Mouse (Mus musculus) embryonic facial prominence, embryonic 14.5 days (tissue): Measurements from ENCODE around the gene Myo5c. TPM values are rescaled to one million over a fixed set of nuclear protein-coding genes. Genes with fewer than 3 reads are reported as not detected.
"Not testable (repeated sequence)": the region's sequence is repeated elsewhere in the genome, so short reads cannot be mapped to it uniquely, and the experiment has no call there.

Experiments used
- ATAC-seq: fragments of 200-750 bp; cut with Nextera tagmentation; 2 replicates; pipeline ENCODE4 v1.8.0; 2017; ENCODE audit warnings: low read depth, moderate number of reproducible peaks, moderate TSS enrichment
- DNase-seq: peaks from one replicate; pipeline ENCODE4 v3.0.0-alpha.2; 2015; ENCODE audit warnings: low spot score
- H3K27ac ChIP-seq: fragments of 300-500 bp; sonication (generic); replicated peaks from 2 replicates; pipeline ENCODE4 v1.5.1; 2014; ENCODE audit warnings: low read depth, mild to moderate bottlenecking, low read length, moderate library complexity
- H3K27me3 ChIP-seq: fragments of 300-500 bp; sonication (generic); replicated peaks from 2 replicates; pipeline ENCODE4 v1.6.1; 2014; ENCODE audit warnings: low read length; ENCODE audit not compliant: control insufficient read depth, insufficient read depth
- H3K36me3 ChIP-seq: fragments of 300-500 bp; sonication (generic); 2 replicates; pipeline ENCODE4 v1.6.1; 2014; ENCODE audit warnings: low read length, mixed read lengths; ENCODE audit not compliant: control insufficient read depth, insufficient read depth
- H3K4me1 ChIP-seq: fragments of 300-500 bp; sonication (generic); 2 replicates; pipeline ENCODE4 v1.6.1; 2014; ENCODE audit warnings: antibody characterized with exemption, low read length; ENCODE audit not compliant: control insufficient read depth, insufficient read depth
- H3K4me2 ChIP-seq: fragments of 300-500 bp; sonication (generic); 2 replicates; pipeline ENCODE4 v1.6.1; 2014; ENCODE audit warnings: low read depth, mild to moderate bottlenecking, low read length, moderate library complexity, mixed read lengths
- H3K4me3 ChIP-seq: fragments of 300-500 bp; sonication (generic); 2 replicates; pipeline ENCODE4 v1.5.1; 2014; ENCODE audit warnings: low read depth, mild to moderate bottlenecking, low read length
- H3K9ac ChIP-seq: fragments of 300-500 bp; sonication (generic); 2 replicates; pipeline ENCODE4 v1.6.1; 2014; ENCODE audit warnings: low read depth, mild to moderate bottlenecking, low read length, moderate library complexity, mixed read lengths
- H3K9me3 ChIP-seq: fragments of 300-500 bp; sonication (generic); 2 replicates; pipeline ENCODE4 v1.6.1; 2016; ENCODE audit warnings: low read length; ENCODE audit not compliant: control insufficient read depth
- WGBS: fragments of 180-500 bp; shearing (Covaris S2); extraction: QIAGEN DNeasy Blood & Tissue Kit; methylation state at CpG from one replicate; pipeline ENCODE4 v1.1.7; 2014; 5-methylcytosine and 5-hydroxymethylcytosine counted together
- polyA plus RNA-seq: library from polyadenylated mRNA; unstranded; fragments of >200 nt; fragmentation: Nextera tagmentation; extraction: Ambion mirVana; gene quantifications from 2 replicates; pipeline ENCODE4 v1.2.1, GENCODE M21; 2014

The Myo5c gene
- polyA plus RNA-seq, 1 experiment from 2014 or later, result 3.4 TPM

- Histone ChIP-seq H3K9ac (no peak overlapping the region), H3K4me3 (no peak overlapping the region), H3K27ac (no peak overlapping the region), H3K27me3 (no peaks in the 10 kb centered on the region), H3K9me3 (no peaks in the 10 kb centered on the region), H3K4me1 (no peaks in the 10 kb centered on the region; the same call in 1 of the 2 replicates), H3K36me3 (no peaks in the 10 kb centered on the region), H3K4me2 (no peak overlapping the region)
- ATAC-seq (no peak), DNase-seq (no peak)
Observed at GRCm38 (mm10) chr9:75248874-75249273, 17.1 kb downstream of the Myo5c start.

GRCm38 (mm10) chr9:75253158-75253557 lies 21.3 kb downstream of the Myo5c start:
- H3K4me2 ChIP-seq, H3K4me1 ChIP-seq, ATAC-seq, H3K27ac ChIP-seq, H3K36me3 ChIP-seq, H3K9me3 ChIP-seq, H3K27me3 ChIP-seq, H3K4me3 ChIP-seq, H3K9ac ChIP-seq, DNase-seq: not testable (repeated sequence)
- WGBS, result 62% methylated on average over 6 of the region's 6 CpGs

- H3K9me3 ChIP-seq, result no peaks in the 10 kb centered on the region
- no peak overlapping the region for H3K4me2 ChIP-seq
- no peak for ATAC-seq
- H3K4me1 ChIP-seq, result no peaks in the 10 kb centered on the region; the same call in 1 of the 2 replicates
- no peaks in the 10 kb centered on the region for H3K27me3 ChIP-seq
- H3K27ac ChIP-seq, result peak overlapping the region; percentile 21; the same call in 1 of the 2 replicates
- 47% methylated on average over 3 of the region's 3 CpGs for WGBS
- H3K9ac ChIP-seq, result no peak overlapping the region
- DNase-seq, result no peak
- H3K36me3 ChIP-seq, result no peaks in the 10 kb centered on the region
- H3K4me3 ChIP-seq, result no peak overlapping the region
Observed at GRCm38 (mm10) chr9:75253766-75254165, 21.9 kb downstream of the Myo5c start.

GRCm38 (mm10) chr9:75254196-75254955 lies 22.6 kb downstream of the Myo5c start:
- Histone ChIP-seq H3K4me3 (no peak overlapping the region), H3K9me3 (no peaks in the 10 kb centered on the region), H3K9ac (no peak overlapping the region), H3K27ac (peak overlapping the region; percentile 21; the same call in 1 of the 2 replicates), H3K4me1 (no peaks in the 10 kb centered on the region; the same call in 1 of the 2 replicates), H3K36me3 (no peaks in the 10 kb centered on the region), H3K27me3 (no peaks in the 10 kb centered on the region), H3K4me2 (no peak overlapping the region)
- DNase-seq (peak; percentile 52), ATAC-seq (peak; percentile 67; the same call in 1 of the 2 replicates)
- WGBS, result 57% methylated on average over 13 of the region's 13 CpGs

DNA sequence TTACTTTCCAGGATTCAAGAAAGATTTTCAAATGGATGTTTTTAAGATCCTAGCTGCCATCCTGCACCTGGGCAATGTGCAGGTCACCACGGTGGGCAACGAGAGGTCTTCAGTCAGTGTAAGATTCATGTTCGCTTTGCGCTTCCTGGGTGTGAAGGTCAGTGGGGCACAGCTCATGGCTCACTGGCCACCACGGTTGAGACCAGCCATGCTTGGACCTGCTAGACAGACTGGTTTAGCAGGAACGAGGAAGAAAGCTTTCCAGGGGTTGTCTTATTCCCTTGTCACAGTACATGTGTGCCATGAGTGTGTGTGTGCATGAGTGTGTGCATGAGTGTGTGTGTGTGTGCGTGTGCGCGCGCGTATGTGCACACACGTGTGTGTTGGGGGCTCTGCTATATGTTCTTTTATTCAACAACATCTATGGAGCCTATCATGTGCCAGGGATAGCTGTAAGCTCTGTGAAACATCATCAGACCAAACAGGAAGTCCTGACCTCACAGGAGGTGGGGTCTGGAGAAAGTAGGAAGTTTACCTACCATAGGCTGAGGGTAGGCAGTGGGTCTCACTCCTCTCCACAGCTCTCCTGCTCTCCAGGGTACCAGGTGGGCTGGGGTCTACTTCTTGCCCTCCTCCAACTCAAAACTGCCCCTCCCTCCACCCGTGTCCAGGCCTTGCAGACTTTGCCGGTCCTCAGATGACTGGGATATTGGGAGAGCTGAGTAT lies 24.2 kb downstream of the Myo5c start:
- no peak overlapping the region for H3K9ac ChIP-seq
- WGBS, result 88% methylated on average over 14 of the region's 14 CpGs
- ATAC-seq (no peak), DNase-seq (no peak)
- no peak overlapping the region for H3K4me3 ChIP-seq
- H3K27ac ChIP-seq, result no peak overlapping the region
- H3K27me3 ChIP-seq, result no peaks in the 10 kb centered on the region
- no peaks in the 10 kb centered on the region for H3K36me3 ChIP-seq
- no peak overlapping the region for H3K4me2 ChIP-seq
- no peaks in the 10 kb centered on the region for H3K9me3 ChIP-seq
- no peaks in the 10 kb centered on the region; the same call in 1 of the 2 replicates for H3K4me1 ChIP-seq

- no peaks in the 10 kb centered on the region for H3K36me3 ChIP-seq
- DNase-seq (no peak), ATAC-seq (no peak)
- no peaks in the 10 kb centered on the region; the same call in 1 of the 2 replicates for H3K4me1 ChIP-seq
- H3K4me3 ChIP-seq, result no peak overlapping the region
- no peak overlapping the region for H3K9ac ChIP-seq
- H3K9me3 ChIP-seq, result no peaks in the 10 kb centered on the region
- no peaks in the 10 kb centered on the region for H3K27me3 ChIP-seq
- H3K4me2 ChIP-seq, result no peak overlapping the region
- WGBS, result 74% methylated on average over 4 of the region's 4 CpGs
- H3K27ac ChIP-seq, result no peak overlapping the region
Observed at GRCm38 (mm10) chr9:75258792-75259191, 27.0 kb downstream of the Myo5c start.

- Histone ChIP-seq H3K9ac (no peak overlapping the region), H3K4me1 (no peaks in the 10 kb centered on the region), H3K27ac (no peak overlapping the region), H3K27me3 (no peaks in the 10 kb centered on the region), H3K9me3 (no peaks in the 10 kb centered on the region), H3K4me3 (no peak overlapping the region), H3K36me3 (no peaks in the 10 kb centered on the region), H3K4me2 (no peak overlapping the region)
- no peak for DNase-seq
- ATAC-seq, result no peak
- 86% methylated on average over 4 of the region's 4 CpGs for WGBS
Observed at GRCm38 (mm10) chr9:75259656-75260055, 27.8 kb downstream of the Myo5c start.

- DNase-seq (peak; percentile 34), ATAC-seq (peak; percentile 66; the same call in 1 of the 2 replicates)
- H3K27ac ChIP-seq, result no peak overlapping the region
- H3K4me2 ChIP-seq, result no peak overlapping the region
- 0 out of 2 replicates have a peak overlapping the region, but pooled peaks have one; percentile 8 for H3K9ac ChIP-seq
- 12% methylated on average over 7 of the region's 8 CpGs for WGBS
- H3K27me3 ChIP-seq, result no peaks in the 10 kb centered on the region
- H3K4me1 ChIP-seq, result no peaks in the 10 kb centered on the region
- no peak overlapping the region for H3K4me3 ChIP-seq
- H3K9me3 ChIP-seq, result no peaks in the 10 kb centered on the region
- no peaks in the 10 kb centered on the region for H3K36me3 ChIP-seq
Observed at GRCm38 (mm10) chr9:75261332-75261872, 29.6 kb downstream of the Myo5c start.
